Mouse (Mus musculus) erythroblast, embryonic 14.5 days (primary cell): ENCODE measurements around the gene Magi1.

Source experiments
- GATA1 ChIP-seq: IDR thresholded peaks from 2 replicates; pipeline ENCODE4 v1.6.1; 2012; ENCODE audit warnings: low read length, inconsistent platforms, mixed read lengths
- TAL1 ChIP-seq: IDR thresholded peaks from 3 replicates; pipeline ENCODE4 v1.6.1; 2012; ENCODE audit warnings: low read length, inconsistent platforms, mixed read lengths

GRCm38 (mm10) chr6:94287387-94287786 lies 3.7 kb upstream of the Magi1 start:
- no peak for TF ChIP-seq GATA1
- TF ChIP-seq TAL1: no peak
